Mouse (Mus musculus) large intestine, adult 2 months (tissue): Measurements from ENCODE around the gene Fhdc1. TPM values are rescaled to one million over a fixed set of nuclear protein-coding genes. Genes with fewer than 3 reads are reported as not detected.

Experiments
- DNase-seq: peaks from one replicate; pipeline ENCODE4 v3.0.0-alpha.2; 2012; ENCODE audit warnings: low read depth, low spot score
- WGBS: fragments of 180-500 bp; shearing (Covaris S2); methylation state at CpG from one replicate; pipeline ENCODE4 v1.1.7; 2018; 5-methylcytosine and 5-hydroxymethylcytosine counted together
- polyA plus RNA-seq: library from polyadenylated mRNA; depleted of rRNA; stranded (reverse); fragments of >200 nt; gene quantifications from 2 replicates; pipeline ENCODE4 v1.2.3, GENCODE M21; 2012; rRNA removed

Fhdc1 gene
- 2.0 and 2.1 TPM in 2 replicates for polyA plus RNA-seq

GRCm38 (mm10) chr3:84480006-84480897 lies at the start of gene Fhdc1:
TSS of gene Fhdc1 (minus strand) at chr3:84480429.
- WGBS = under 1% methylated on average over 82 of the region's 82 CpGs
- DNase-seq = no peak

- 68% methylated on average over 2 of the region's 2 CpGs for WGBS
- DNase-seq = no peak
These were observed 48.8 kb upstream of the Fhdc1 start for GRCm38 (mm10) chr3:84529021-84529420.

- 55% methylated on average over 1 of the region's 1 CpGs for WGBS
- DNase-seq = no peak
These were observed 44.7 kb upstream of the Fhdc1 start for GRCm38 (mm10) chr3:84524952-84525351.

- no peak for DNase-seq
- 85% methylated on average over 3 of the region's 3 CpGs for WGBS
These were observed 35.9 kb upstream of the Fhdc1 start for GRCm38 (mm10) chr3:84516163-84516562.

GRCm38 (mm10) chr3:84512774-84513515 lies 32.7 kb upstream of the Fhdc1 start:
- DNase-seq = no peak
- 87% methylated on average over 6 of the region's 6 CpGs for WGBS

GRCm38 (mm10) chr3:84505193-84505592 lies 25.0 kb upstream of the Fhdc1 start:
- WGBS = 89% methylated on average over 4 of the region's 4 CpGs
- no peak for DNase-seq

- DNase-seq = no peak
- WGBS = 86% methylated on average over 8 of the region's 8 CpGs
These were observed 24.1 kb upstream of the Fhdc1 start for GRCm38 (mm10) chr3:84504291-84504690.

- DNase-seq = no peak
- 89% methylated on average over 2 of the region's 2 CpGs for WGBS
These were observed 21.9 kb upstream of the Fhdc1 start for GRCm38 (mm10) chr3:84502101-84502500.

GRCm38 (mm10) chr3:84500491-84500890 lies 20.3 kb upstream of the Fhdc1 start:
- WGBS = 89% methylated on average over 10 of the region's 10 CpGs
- DNase-seq = no peak

GRCm38 (mm10) chr3:84497718-84498117 lies 17.5 kb upstream of the Fhdc1 start:
- DNase-seq = no peak
- 89% methylated on average over 11 of the region's 11 CpGs for WGBS

- WGBS = 92% methylated on average over 8 of the region's 8 CpGs
- DNase-seq = no peak
These were observed 12.4 kb upstream of the Fhdc1 start for GRCm38 (mm10) chr3:84492657-84493056.

- WGBS = 30% methylated on average over 4 of the region's 4 CpGs
- no peak for DNase-seq
These were observed 11.9 kb upstream of the Fhdc1 start for GRCm38 (mm10) chr3:84492148-84492547.

- DNase-seq = no peak
- 90% methylated on average over 6 of the region's 6 CpGs for WGBS
These were observed 8.5 kb upstream of the Fhdc1 start for GRCm38 (mm10) chr3:84488716-84489115.

GRCm38 (mm10) chr3:84484891-84485290 lies 4.7 kb upstream of the Fhdc1 start:
- DNase-seq = no peak
- 49% methylated on average over 3 of the region's 3 CpGs for WGBS

GRCm38 (mm10) chr3:84484333-84484732 lies 4.1 kb upstream of the Fhdc1 start:
- no peak for DNase-seq
- 77% methylated on average over 4 of the region's 4 CpGs for WGBS

- 88% methylated on average over 6 of the region's 6 CpGs for WGBS
- no peak for DNase-seq
These were observed 1.9 kb upstream of the Fhdc1 start for GRCm38 (mm10) chr3:84482121-84482520.

GRCm38 (mm10) chr3:84481104-84481503 lies 875 bp upstream of the Fhdc1 start:
- DNase-seq = no peak
- 11% methylated on average over 11 of the region's 11 CpGs for WGBS

- DNase-seq = no peak
- WGBS = under 1% methylated on average over 61 of the region's 61 CpGs
These were observed 780 bp downstream of the Fhdc1 start for GRCm38 (mm10) chr3:84479293-84480005.

- 16% methylated on average over 12 of the region's 12 CpGs for WGBS
- no peak for DNase-seq
These were observed 1.3 kb downstream of the Fhdc1 start for GRCm38 (mm10) chr3:84478896-84479292.

- DNase-seq = no peak
- WGBS = 73% methylated on average over 7 of the region's 7 CpGs
These were observed 2.0 kb downstream of the Fhdc1 start for GRCm38 (mm10) chr3:84478195-84478594.
